Mouse (Mus musculus): ENCODE results near the gene Hmbs.
"Not testable (repeated sequence)": the region's sequence is repeated elsewhere in the genome, so short reads cannot be mapped to it uniquely, and the experiment has no call there.

Gene Hmbs

GRCm38 (mm10) chr9:44343781-44344421, at the start of gene Hmbs:
Gene Hmbs (minus strand): TSS chr9:44344228.
- DNase-seq (ENCODE audit: low spot score), result peak; percentile 96

DNA sequence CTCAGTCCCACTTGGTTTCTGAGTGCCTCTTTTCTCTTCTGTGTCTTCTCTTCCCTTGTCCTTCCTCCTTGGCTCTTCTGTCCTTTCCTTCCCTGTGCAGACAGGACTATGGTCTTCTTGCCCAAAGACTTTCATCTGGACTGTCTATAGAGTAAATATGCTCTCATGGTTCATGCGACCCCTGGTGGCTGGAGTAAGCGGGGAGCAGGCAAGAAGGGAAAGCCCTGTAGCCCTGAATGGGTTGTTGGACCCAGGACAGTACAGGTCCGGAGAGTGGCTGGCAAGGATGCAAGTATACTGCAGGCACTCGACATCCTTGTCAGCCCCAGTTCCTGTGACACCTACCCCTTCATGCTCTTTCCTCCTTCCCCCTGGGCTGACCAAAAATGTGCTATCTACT, 47.4 kb upstream of the Hmbs start:
- peak; percentile 80 for DNase-seq (ENCODE audit: low spot score)

DNA sequence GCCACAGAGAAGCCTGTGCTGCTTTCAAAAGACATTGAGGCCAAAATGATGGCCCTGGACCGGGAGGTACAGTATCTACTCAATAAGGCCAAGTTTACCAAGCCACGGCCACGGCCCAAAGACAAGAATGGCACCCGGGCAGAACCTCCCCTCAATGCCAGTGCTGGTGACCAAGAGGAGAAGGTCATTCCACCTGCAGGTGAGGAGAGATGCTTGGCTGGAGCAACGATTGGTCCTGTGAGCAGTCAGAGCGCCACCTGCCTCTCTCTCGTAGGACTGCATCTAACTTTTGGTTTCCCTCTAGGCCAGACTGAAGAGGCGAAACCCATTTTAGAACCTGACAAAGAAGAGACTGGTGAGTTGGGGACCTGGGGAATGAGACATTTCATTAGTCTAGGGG, 45.2 kb upstream of the Hmbs start:
- peak; percentile 71 for DNase-seq (ENCODE audit: low spot score)

DNA sequence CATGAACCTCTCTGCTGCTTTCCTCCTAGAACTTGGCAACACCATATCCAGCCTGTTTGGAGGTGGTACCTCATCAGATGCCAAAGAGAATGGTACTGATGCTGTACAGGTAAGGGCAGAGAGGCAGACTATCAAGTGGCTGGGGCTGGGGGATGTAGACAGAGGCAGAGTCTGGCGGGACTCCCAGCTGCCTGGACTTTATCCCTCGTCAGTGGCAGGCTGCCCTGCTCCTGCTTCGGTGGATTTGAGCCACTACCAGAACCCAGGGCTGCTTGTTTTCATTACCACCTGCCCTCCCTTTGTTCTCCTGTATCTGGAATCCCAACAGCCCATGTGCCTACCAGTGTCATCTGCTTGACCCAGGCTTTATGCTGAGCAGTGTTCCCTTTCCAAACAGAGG, 43.2 kb upstream of the Hmbs start:
- no peak for DNase-seq (ENCODE audit: low spot score)

GRCm38 (mm10) chr9:44384596-44384995, 40.6 kb upstream of the Hmbs start:
- DNase-seq (ENCODE audit: low spot score), result no peak

- no peak for DNase-seq (ENCODE audit: low spot score)
Observed at GRCm38 (mm10) chr9:44379862-44380261, 35.8 kb upstream of the Hmbs start.

DNA sequence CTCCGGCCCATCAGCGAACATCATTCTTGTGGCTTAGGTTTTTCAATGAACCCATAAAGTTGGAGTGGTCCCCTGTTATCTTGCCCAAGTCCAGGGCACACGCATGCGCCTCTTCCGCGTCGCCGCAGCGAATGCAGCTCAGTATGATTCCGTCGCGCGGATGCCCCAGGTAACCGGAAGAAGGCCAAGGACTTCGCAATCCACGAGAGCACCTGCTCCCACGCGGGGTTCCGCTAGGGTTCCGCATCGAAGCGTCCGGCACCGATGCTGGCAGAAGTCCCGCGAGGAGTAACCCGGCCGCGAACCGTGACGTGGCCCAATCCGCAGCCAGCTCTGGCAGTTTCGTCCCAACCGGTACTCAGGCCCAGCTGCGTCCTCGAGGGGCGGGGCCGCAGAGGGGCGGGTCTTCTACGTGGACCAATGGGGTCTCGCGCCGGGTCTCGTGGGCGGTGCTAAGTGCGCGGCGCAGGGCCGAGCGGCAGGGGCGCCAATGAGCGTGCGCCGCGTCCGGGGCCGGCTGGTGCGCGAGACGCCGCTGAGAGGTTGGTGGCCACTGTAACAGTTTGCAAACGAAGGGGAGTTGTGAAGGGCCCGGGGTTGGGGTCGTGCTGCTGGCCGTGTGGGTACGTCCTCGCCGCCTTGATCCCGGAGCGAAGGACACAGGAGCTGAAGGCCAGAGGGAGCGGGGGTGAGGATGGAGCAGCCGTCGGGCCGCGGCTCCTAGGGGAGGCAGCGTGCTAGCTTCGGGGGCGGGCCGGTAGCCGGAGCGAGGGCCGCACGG, 35.2 kb upstream of the Hmbs start, which contains the start of gene Hyou1:
Gene Hyou1, plus strand, starts transcription at position 437 of the 781 bp plus-strand sequence.
- peak; percentile 98 for DNase-seq (ENCODE audit: low spot score)

DNA sequence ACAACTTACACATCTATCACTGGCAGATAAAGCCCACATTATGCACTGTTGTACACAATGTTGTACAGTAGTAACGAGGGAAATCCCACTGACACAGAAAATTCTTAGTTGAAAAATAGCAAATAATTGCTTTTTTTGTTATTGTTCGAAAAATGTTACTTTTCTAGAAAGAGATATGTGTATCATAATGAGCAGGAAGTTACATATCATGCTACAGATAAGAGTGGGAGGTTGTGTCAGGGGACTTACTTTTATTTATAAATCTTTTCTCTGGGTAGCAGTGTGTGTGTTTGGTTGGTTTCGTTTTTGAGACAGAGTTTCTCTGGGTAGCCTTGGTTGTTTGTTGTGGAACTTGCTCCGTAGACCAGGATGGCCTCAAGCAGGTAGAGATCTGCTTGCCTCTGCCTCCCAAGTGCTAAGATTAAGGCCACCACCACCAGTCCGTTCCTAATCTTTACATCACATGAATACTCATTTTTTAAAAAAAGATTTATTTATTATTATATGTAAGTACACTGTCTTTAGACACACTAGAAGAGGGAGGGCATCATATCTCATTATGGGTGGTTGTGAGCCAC, 34.2 kb upstream of the Hmbs start:
- DNase-seq (ENCODE audit: low spot score), result no peak

GRCm38 (mm10) chr9:44377335-44377734, 33.3 kb upstream of the Hmbs start:
- DNase-seq (ENCODE audit: low spot score), result not testable (repeated sequence)

DNA sequence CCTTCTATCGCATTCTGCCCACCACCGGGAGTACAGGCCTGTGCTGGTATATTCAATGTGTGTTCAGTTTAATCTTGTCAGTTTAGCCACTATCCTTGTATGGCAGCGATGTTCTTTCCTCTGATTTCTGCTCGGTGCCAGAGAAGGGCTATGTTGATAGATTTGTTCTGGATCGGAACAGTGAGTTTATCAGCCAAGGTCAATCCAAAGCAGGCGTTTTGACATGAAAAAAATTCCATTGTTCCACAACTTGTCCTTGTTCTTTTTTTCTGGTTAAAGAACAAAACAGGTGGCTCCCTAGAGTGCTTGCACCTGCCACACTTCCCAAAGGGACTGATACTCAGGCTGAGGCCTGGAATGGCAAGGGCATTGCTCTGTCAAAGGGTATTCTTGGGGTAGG, 32.1 kb upstream of the Hmbs start:
- no peak for DNase-seq (ENCODE audit: low spot score)

DNA sequence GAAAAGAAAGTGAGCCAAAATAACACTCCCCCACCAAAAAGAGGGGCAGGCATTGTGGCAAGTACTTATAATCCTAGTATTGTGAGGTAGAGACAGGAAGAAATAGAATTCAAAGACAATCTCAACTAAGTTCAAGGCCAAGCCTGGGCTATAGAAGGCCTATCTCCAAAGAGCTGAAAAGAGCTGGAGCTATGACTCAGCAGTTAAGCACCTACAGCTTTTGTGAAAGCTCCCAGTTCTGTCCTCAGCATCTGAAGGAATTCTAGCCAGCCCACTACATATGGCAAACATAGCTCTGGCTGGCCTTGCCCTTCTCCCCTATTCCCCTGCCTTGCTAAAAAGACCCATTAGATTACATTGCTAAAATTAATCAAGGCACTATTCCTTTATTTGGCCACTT, 29.4 kb upstream of the Hmbs start:
- DNase-seq (ENCODE audit: low spot score), result no peak

- peak; percentile 26 for DNase-seq (ENCODE audit: low spot score)
Observed at GRCm38 (mm10) chr9:44364480-44364879, 20.5 kb upstream of the Hmbs start.

DNA sequence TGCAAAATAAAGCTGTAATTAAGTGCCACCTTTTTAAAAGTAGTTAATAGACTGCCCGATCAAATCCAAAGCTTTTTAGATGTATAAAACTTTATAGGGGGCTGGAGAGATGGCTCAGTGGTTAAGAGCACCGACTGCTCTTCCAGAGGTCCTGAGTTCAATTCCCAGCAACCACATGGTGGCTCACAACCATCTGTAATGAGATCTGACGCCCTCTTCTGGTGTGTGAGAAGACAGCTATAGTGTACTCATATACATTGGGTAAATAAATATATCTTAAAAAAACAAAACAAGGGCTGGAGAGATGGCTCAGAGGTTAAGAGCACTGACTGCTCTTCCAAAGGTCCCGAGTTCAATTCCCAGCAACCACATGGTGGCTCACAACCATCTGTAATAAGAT, 17.9 kb upstream of the Hmbs start:
- DNase-seq (ENCODE audit: low spot score), result not testable (repeated sequence)

GRCm38 (mm10) chr9:44361190-44361917, 17.3 kb upstream of the Hmbs start, which contains the start of gene Vps11:
Gene Vps11 (minus strand): TSS chr9:44361670.
- DNase-seq (ENCODE audit: low spot score), result peak; percentile 99

DNA sequence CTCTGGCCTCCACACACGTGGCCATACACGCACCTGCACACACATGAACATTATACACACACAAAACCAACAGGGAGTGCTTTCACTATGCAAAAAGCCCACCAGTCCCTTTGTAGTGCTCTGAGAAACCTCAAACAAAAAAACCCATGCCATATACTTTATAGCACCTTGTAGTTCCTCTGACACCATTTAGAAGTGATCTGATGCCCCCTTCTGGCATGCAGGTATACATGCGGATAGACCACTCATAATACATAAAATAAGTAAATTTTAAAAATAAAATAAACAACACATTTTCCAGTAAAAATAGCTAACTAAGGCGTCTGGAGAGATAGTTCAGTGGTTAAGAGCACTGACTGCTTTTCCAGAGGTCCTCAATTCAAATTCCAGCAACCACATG, 13.2 kb upstream of the Hmbs start:
- DNase-seq (ENCODE audit: low spot score), result peak; percentile 45

GRCm38 (mm10) chr9:44353142-44353541, 9.1 kb upstream of the Hmbs start:
- DNase-seq (ENCODE audit: low spot score), result no peak

DNA sequence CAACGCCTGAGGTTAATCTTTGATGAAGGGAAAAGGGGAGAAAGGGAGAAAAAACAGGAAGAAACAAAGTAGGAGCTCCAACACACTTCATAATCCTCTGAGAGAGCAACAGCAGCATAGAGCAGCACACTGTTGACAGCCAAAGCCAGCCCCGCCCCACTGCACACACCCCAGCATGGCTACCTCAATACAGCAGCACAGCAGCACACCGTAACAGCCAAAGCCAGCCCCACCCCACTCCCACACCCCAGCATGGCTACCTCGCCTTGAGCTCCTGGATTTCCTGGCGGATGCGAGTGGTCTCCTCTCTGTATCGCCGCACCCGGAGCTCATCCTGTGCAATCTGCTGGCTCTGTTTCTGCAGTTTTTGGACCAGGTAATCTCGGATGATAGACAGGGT, 8.3 kb upstream of the Hmbs start:
- DNase-seq (ENCODE audit: low spot score), result no peak

GRCm38 (mm10) chr9:44351396-44351795, 7.4 kb upstream of the Hmbs start:
- no peak for DNase-seq (ENCODE audit: low spot score)

- DNase-seq (ENCODE audit: low spot score), result no peak
Observed at GRCm38 (mm10) chr9:44348546-44348945, 4.5 kb upstream of the Hmbs start.

DNA sequence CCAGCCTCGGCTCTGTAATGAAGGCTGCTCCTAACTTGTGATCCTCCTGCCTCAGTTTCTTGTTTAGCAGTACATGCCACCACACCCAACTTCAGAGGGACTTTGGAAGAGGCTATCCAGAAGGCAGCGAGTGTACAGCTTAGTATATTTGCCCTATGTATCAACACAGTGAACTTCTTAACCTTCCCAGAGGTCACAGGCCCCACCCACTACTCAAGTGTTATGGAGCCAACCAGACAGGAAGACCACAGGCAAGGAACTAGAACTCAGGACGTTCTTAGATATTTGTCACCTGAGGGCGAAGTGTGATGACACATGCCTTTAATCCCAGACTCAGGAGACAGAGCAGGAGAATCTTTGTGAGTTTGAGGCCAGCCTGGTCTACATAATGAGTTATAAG, 3.6 kb upstream of the Hmbs start:
- no peak for DNase-seq (ENCODE audit: low spot score)

- no peak for DNase-seq (ENCODE audit: low spot score)
Observed at GRCm38 (mm10) chr9:44347166-44347565, 3.1 kb upstream of the Hmbs start.
